Mouse (Mus musculus) urinary bladder, postnatal 36 days (tissue): Measurements from ENCODE around the gene Tbc1d2.

Source experiments
- DNase-seq, 2 experiments: peaks; one replicate each; pipeline ENCODE4 v3.0.0; 2022; ENCODE audit warnings: low spot score in 2 of 2, mixed read lengths in 1 of 2

The Tbc1d2 gene

GRCm38 (mm10) chr4:46650086-46650753 lies at the start of gene Tbc1d2:
Gene Tbc1d2, minus strand, starts transcription at chr4:46650209.
- peak; percentile 96 for DNase-seq

GRCm38 (mm10) chr4:46696467-46696866 lies 46.5 kb upstream of the Tbc1d2 start:
- no peak for DNase-seq

DNA sequence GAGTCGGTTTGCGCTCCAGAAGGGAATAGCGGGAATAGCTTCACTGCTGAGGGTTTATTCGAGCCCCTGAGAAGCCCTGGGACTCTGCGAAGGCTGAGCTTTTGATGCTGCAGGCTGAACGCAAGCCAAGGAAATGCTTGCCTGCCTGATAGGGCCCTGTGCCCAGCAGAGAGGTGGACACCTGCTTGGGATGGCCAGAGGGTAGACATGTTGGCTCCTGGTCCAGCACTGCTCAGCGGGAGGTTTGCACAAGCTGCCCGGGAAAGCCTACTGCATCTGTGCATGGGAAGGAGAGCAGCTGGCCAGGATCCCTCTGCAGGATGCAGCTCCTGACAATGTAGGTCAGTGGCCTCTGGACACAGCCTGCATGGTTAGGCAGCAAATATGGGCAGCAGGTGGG lies 40.6 kb upstream of the Tbc1d2 start:
- no peak for DNase-seq

- no peak for DNase-seq
Measured at GRCm38 (mm10) chr4:46690023-46690420, 40.0 kb upstream of the Tbc1d2 start.

GRCm38 (mm10) chr4:46689397-46690022 lies 39.5 kb upstream of the Tbc1d2 start:
- peak; percentile 57 to 58 for DNase-seq

DNA sequence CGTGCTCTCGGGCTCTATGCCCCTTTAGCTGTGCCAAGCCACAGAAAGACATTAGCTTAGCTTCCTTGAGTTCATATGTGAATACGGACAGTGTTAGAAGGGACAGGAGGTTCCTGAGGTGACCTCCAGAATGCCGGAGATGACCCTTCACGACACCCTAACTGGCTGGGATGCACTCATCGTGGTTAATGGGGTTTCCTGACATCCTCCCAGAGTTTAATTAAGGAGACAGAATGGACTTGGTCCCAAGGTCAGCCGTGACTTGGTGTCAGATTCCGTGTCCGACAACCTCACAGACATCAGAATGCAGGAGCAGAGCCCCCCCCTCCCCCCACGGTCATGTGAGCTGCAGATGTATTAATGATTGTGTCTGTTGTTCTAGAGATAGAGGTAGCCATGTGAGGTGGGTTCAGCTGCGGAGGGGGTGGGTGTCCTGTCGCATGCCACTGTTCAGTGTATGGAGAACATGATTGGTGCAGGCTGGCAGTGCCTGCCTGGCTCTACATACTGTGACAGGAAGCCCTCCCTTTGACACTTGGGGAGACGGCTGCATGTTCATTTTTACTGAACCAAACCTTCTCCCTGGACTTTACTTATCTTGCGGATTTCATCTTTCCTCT lies 38.3 kb upstream of the Tbc1d2 start:
- no peak for DNase-seq

DNA sequence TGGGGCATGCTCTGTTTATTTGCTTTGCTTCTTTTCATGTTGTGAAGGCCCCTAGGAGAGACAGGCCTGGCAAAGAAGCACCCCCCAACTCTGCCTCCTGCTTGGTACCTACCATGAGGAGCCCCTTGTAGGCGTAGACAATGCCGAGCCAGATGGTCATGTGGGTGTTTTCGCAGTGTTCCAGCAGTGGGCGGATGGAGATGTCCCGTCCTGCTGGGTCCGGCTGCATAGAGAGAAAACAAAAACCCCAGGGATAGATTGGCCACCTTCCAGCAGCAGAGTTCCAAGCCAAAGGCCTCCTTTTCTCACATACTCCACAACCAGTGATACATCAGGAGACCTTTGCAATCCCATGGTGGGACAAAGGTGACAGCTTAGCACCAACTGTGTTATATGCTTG lies 34.2 kb upstream of the Tbc1d2 start:
- DNase-seq: peak in 1 of 2 experiments; percentile 13

- DNase-seq: no peak
Measured at GRCm38 (mm10) chr4:46676646-46677045, 26.6 kb upstream of the Tbc1d2 start.

GRCm38 (mm10) chr4:46675992-46676391 lies 26.0 kb upstream of the Tbc1d2 start:
- DNase-seq: no peak

GRCm38 (mm10) chr4:46675272-46675785 lies 25.3 kb upstream of the Tbc1d2 start:
- no peak for DNase-seq

- DNase-seq: no peak
Measured at GRCm38 (mm10) chr4:46668620-46669019, 18.6 kb upstream of the Tbc1d2 start.

GRCm38 (mm10) chr4:46666420-46666819 lies 16.4 kb upstream of the Tbc1d2 start:
- no peak for DNase-seq

DNA sequence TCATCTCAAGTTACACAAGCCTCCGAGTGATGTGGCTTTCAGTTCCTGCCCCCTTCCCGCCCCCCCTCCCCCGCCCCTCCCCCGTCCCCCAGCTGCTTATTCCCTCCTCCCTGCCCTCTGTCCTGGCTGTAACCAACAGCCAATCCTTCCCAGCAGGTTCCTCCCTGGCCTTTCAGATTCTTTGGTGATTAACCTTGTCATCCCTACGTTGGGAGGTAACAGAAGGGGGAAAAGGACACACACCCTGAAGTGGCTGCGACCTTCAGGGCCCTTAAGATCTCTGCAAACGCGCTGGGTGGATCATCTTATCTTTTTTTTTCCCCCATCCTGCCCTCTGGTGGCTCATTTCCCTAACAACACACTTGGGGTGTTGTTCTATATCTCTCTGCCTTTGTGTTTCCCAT lies 15.4 kb upstream of the Tbc1d2 start:
- no peak for DNase-seq

DNA sequence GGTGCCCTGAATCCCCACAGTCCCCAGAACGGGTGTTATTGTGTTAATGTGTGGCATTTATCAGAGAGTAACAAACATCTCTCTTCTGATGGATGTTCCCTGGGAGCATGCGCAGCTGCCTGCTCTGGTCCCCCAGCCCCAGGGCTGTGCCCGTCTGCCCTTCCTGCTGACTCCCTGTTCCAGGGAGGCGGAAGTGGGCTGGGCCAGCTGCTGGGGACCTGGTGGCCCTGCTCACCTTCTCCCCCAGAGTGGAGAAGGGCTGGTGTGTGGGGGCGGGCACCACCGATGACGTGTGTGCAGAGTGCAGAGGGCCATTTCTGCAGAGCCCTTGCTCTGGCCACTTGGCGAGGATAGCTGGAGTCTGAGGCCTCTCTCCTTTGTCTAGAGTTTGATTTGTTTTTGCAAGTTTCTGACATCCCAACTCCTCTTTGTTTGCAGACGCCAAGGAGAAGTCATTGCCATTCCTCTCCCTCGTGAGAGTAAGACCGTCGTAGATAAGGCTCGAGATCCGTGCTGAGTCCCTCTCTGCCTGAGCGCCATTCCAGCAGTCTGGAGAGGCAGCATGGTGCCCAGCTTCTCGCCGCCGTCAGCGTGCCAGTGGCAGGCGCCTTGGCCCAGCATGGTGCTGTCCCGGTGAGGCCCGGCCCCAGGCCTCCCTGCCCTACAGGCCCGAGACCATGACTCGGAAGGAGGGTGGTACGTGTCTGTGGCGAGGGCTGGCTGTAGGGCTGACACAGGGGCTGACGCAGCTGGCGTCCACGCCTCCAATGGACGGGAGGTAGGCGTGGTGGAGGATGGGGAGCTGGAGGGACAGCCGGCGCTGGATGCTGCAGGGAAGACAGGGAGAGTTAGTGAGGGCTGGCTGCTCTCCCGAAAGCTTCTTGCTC lies 14.4 kb upstream of the Tbc1d2 start:
- DNase-seq: peak; percentile 39 to 54

DNA sequence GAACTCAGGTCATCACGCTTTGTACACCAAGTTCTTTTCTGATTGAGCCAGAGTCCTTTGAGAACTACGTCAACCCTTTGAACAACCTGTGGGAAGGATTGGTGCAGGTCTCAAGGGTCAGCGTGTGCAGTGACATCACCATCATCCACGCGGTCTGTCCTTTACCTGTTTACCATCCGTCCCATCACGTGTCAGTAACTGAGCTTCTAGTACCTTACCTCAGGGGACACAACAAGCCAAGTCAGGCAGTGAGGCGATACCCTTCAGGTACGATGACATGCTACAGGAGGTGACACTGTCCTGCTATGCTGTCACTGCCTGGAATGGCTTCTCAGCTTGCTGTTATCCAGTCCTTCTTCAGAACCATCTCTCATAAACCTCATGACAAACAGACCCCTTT lies 11.4 kb upstream of the Tbc1d2 start:
- no peak for DNase-seq

- no peak for DNase-seq
Measured at GRCm38 (mm10) chr4:46658946-46659345, 8.9 kb upstream of the Tbc1d2 start.

- peak; percentile 59 to 66 for DNase-seq
Measured at GRCm38 (mm10) chr4:46657116-46657515, 7.1 kb upstream of the Tbc1d2 start.

GRCm38 (mm10) chr4:46655956-46656355 lies 5.9 kb upstream of the Tbc1d2 start:
- DNase-seq: no peak

GRCm38 (mm10) chr4:46655298-46655697 lies 5.3 kb upstream of the Tbc1d2 start:
- DNase-seq: no peak

DNA sequence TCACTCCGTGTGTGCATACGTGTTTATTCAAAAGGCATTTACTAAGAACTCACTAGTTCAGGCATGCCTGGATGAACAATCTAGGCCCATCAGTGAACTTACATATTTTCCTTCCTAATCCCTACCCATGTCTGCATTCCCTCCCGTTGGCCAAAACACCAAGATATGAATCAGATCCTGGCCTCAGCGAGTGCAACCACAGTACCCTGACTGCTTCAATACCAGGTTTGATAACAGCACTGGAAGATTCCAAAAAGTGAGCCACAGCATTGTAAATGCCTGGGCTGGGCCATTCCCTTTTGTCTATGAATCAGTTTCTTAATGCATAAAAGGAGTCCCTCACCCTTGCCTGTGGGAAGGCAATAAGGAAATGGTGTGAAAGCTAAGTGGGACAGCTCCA lies 848 bp downstream of the Tbc1d2 start:
- no peak for DNase-seq

GRCm38 (mm10) chr4:46643676-46644112 lies 6.3 kb downstream of the Tbc1d2 start:
- no peak for DNase-seq
